Mouse (Mus musculus): ENCODE data around the gene Stpg4. TPM values are rescaled to one million over a fixed set of nuclear protein-coding genes. Genes with fewer than 3 reads are reported as not detected.

Stpg4 gene
- total RNA-seq, 1 experiment from 2014 or later = 1.8 TPM

DNA sequence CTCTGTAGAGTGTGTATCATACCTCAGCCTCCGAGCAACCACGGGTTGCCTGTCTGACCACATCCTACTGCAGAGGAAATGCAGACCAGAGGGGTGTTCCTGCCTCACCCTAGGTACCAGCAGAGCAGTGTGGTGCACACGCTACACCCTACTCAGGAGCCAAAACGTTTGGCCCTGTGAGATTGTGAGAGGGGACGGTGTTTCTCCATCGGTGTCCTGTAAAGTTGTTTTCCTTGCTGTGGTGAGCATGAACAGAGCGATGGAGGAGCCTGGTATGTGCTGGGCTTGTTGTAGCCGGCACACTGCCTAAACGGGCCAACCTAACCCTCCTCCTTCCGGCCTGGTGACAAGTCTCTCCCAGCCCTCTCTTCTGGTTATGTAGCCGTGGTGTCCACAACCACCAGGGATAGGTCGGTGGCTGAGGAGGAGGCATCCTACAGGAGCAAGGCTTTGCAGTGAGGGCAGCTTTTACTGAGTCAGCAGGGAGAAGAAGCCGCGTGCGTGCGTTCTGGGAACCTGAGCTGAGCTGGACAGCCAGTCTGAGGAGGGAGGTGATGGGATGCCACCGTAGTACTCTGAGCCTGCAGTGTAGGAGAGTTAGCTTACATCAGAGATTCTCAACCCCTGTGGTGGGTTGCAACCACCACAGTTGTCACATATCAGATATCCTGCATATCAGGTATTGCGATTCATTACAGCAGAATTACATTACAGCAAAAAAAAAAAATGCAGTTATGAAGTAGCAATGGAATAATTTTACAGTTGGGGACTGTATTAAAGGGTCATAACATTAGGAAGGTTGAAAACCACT lies 82.9 kb downstream of the Stpg4 start:
- peak; percentile 92 to 93 for ATAC-seq (replicated peaks in 1 of 2; ENCODE audit: insufficient read depth in 1 of 2, low FRiP score in 2 of 2, low TSS enrichment in 1 of 2, low read depth in 1 of 2, poor library complexity in 2 of 2, severe bottlenecking in 2 of 2)

DNA sequence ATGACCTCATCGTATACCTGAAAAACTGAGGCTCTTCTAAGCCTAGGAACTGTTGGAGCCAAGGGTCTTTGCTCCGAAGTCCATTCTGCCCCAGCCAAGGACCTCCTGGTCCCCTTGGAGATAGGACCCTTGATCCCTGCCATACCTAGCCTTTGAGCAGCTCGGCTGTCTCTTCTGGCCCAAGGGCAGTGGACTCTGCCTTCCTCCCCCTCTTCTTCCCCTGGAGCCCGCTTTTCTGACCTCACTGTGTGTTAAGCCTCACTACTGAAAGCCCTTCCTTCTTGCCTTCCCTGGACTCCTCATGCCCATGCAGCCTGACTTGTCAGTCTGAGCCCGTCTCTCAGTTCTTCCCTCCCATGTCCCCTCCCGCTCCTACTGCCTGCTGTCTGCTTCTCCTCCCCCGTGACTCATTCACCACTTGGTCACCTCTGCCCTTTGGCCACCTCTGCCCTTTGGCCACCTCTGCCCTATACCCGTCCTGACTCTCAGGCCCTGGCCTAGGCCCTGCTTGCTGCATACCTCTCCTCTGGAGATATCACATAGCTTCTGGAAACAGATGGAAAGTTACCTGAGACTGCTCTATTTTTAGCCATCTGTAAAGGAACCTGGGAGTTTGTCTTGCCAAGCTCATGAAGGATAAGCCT lies 84.4 kb downstream of the Stpg4 start:
- ATAC-seq (replicated peaks in 1 of 2; ENCODE audit: insufficient read depth in 1 of 2, low FRiP score in 2 of 2, low TSS enrichment in 1 of 2, low read depth in 1 of 2, poor library complexity in 2 of 2, severe bottlenecking in 2 of 2) = no peak

Other genes starting within 250 kb of the Stpg4 start
- gene Mcfd2, start 161.8 kb downstream of the Stpg4 start, total RNA-seq (2017) = 76.9 and 81.4 TPM in 2 replicates
- gene Ttc7, start 144.9 kb downstream of the Stpg4 start, total RNA-seq (2017) = 37.5 and 44.6 TPM in 2 replicates
- 1,542 and 1,560 TPM in 2 replicates for gene Calm2, start 19.2 kb upstream of the Stpg4 start, total RNA-seq (2017)
- gene Epcam, start 208.2 kb upstream of the Stpg4 start, total RNA-seq (2017) = 2.3 and 3.6 TPM in 2 replicates
- 109 and 134 TPM in 2 replicates for gene Msh2, start 244.6 kb upstream of the Stpg4 start, total RNA-seq (2017)